Mouse (Mus musculus) CD4-positive naive resting alpha-beta T cell, adult 76 days (primary cell): ENCODE data around the gene Rxylt1. TPM values are rescaled to one million over a fixed set of nuclear protein-coding genes. Genes with fewer than 3 reads are reported as not detected.

ENCODE experiments used
- total RNA-seq: library from RNA; stranded (reverse); gene quantifications from one replicate; pipeline ENCODE4 v1.2.4, GENCODE M21; 2023

Rxylt1 gene
- total RNA-seq: 29.3 TPM

DNA sequence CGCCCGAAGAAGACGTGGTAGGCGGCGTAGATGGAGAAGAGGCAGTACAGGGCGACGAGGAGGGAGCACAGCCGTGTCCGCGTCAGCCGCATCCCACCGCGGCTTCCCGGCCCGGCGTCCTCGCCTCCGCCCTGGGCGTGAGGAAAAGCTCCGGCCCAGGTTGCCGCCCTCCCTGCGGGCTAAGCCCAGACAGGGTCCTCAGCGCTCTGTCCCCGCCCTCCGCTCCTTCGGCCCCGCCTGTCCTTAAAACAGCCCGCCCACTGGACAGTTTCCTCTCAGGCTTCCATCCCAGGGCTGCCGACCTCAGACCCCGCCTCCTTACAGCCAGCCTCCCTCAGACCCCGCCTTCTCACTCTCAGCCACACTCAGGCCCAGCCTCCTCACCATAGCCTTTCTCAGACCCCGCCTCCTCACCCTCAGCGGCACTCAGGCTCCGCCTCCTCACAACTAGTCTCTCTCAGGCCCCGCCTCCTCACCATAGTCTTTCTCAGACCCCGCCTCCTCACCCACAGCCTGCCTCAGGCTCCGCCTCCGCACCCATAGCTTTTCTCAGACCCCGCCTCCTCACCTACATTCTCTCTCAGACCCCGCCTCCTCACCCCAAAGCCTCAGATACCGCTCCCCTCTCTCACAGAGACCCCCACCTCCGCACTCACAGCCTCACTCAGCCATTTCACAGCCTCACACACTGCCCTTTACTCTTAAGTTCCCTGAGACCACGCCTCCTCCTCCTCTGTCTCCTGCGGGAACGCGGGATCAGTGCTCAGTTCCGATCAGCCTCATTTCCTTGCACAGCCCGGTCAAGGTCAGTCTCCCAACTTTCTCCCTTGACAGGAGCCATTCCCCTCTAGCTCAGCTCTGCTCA is at the start of gene Rxylt1:
Gene Rxylt1, minus strand, starts transcription at position 392 of the 865 bp plus-strand sequence.

DNA sequence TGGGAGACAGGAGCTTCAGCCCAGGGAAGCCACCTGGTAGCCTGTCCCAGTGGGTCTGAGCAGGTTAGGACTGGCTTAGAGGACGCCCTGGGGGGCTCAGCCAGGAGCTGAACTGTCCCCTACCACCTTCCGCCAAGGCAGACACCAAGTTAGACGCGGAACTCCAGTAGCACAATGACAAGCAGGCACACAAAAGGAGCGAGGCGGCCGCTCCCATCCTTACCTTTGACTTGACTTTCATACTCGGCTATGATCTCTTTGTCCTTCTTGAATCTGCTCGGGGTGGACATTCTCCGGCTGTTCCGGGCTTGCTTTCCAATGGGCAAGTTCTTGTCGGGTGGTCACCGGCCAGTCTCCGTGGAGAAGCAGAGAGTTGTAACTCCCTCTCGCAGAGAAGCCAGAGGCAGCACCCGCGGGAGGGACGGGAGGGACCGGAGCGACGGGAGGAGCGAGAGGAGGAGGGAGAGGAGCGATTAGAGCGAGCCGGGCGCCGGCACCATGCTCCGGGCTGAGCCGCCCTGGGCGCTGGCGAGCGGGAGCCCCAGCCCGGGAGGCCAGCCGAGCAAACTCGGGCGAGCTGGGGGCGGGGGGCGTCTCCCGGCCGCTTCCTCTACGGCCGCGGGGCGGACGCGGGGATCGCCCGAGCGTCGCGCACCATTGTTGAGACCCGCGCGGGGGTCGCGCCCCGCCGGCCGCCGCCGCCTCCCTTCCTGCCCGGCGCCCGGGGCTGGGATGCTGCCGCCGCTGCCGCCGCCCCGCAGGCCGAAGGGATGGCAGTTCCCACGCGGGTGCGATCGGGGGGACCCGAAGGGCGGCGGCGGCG is 50.1 kb downstream of the Rxylt1 start, which contains the start of gene Srgap1:
Gene Srgap1, minus strand, starts transcription at position 412 of the 823 bp plus-strand sequence.

Other genes starting within 250 kb of the Rxylt1 start
- gene Srgap1, start 50.1 kb downstream of the Rxylt1 start, total RNA-seq: 0.12 TPM